Mouse (Mus musculus) intestine, postnatal 0 days (tissue): ENCODE data around the gene Grap2. TPM values are rescaled to one million over a fixed set of nuclear protein-coding genes. Genes with fewer than 3 reads are reported as not detected.

Source experiments
- ATAC-seq: fragments of 200-750 bp; cut with Nextera tagmentation; 2 replicates; pipeline ENCODE4 v1.8.0; 2017; ENCODE audit warnings: mild to moderate bottlenecking, moderate TSS enrichment, moderate library complexity
- H3K27ac ChIP-seq: fragments of 300-500 bp; sonication (generic); 2 replicates; pipeline ENCODE4 v1.5.1; 2014; ENCODE audit warnings: mild to moderate bottlenecking, low read depth, low read length, moderate library complexity
- H3K27me3 ChIP-seq: fragments of 300-500 bp; sonication (generic); replicated peaks from 2 replicates; pipeline ENCODE4 v1.6.1; 2014; ENCODE audit warnings: low read length, mixed read lengths; ENCODE audit not compliant: control insufficient read depth, insufficient read depth
- H3K36me3 ChIP-seq: fragments of 300-500 bp; sonication (generic); 2 replicates; pipeline ENCODE4 v1.6.1; 2014; ENCODE audit warnings: mild to moderate bottlenecking, moderate library complexity; ENCODE audit not compliant: control insufficient read depth, insufficient read depth
- H3K4me1 ChIP-seq: fragments of 300-500 bp; sonication (generic); replicated peaks from 2 replicates; pipeline ENCODE4 v1.6.1; 2014; ENCODE audit warnings: antibody characterized with exemption, low read length, mixed read lengths; ENCODE audit not compliant: control insufficient read depth, insufficient read depth
- H3K4me2 ChIP-seq: fragments of 300-500 bp; sonication (generic); replicated peaks from 2 replicates; pipeline ENCODE4 v1.6.1; 2014; ENCODE audit warnings: low read depth, mild to moderate bottlenecking, moderate library complexity
- H3K4me3 ChIP-seq: fragments of 300-500 bp; sonication (generic); 2 replicates; pipeline ENCODE4 v1.5.1; 2014; ENCODE audit warnings: low read depth, low read length
- H3K9ac ChIP-seq: fragments of 300-500 bp; sonication (generic); 2 replicates; pipeline ENCODE4 v1.6.1; 2014; ENCODE audit warnings: mild to moderate bottlenecking, low read depth, low read length
- H3K9me3 ChIP-seq: fragments of 300-500 bp; sonication (generic); 2 replicates; pipeline ENCODE4 v1.6.1; 2016; ENCODE audit warnings: mixed run types; ENCODE audit not compliant: control insufficient read depth
- CTCF ChIP-seq: sonication (generic); IDR thresholded peaks from 2 replicates; pipeline ENCODE4 v1.5.1; 2016; ENCODE audit warnings: low read depth, mild to moderate bottlenecking, control low read depth, antibody characterized with exemption, moderate library complexity
- WGBS: fragments of 180-500 bp; shearing (Covaris S2); extraction: QIAGEN DNeasy Blood & Tissue Kit; methylation state at CpG from one replicate; pipeline ENCODE4 v1.1.7; 2014; 5-methylcytosine and 5-hydroxymethylcytosine counted together
- polyA plus RNA-seq: library from polyadenylated mRNA; unstranded; fragments of >200 nt; fragmentation: Nextera tagmentation; extraction: Ambion mirVana; gene quantifications from 2 replicates; pipeline ENCODE4 v1.2.1, GENCODE M21; 2015

Grap2 gene
- polyA plus RNA-seq, 1 experiment from 2014 or later, result 0.27 TPM

DNA sequence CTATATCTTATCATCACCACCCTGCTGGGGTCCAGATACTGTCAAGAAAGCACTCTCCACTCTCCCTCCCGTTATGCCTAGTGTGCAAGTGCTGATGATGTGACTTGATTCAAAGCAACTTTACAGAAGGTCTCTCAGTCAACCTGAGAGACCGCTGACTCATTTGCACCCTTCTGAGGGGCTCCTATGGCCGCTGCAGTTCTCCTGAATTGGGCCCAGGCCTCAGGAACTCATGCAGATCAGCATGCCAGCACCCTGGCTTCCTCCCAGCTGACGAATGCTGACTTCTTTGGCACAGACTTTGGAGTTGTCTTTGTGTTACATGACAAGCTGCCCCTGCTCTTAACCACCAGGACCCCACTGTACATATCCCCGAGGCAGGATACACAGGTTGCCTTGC, 21.5 kb downstream of the Grap2 start:
- TF ChIP-seq CTCF, result no peak
- WGBS, result 61% methylated on average over 5 of the region's 5 CpGs
- H3K4me1 ChIP-seq, result no peaks in the 10 kb centered on the region
- no peaks in the 10 kb centered on the region for H3K36me3 ChIP-seq
- H3K9ac ChIP-seq, result no peak overlapping the region
- no peaks in the 10 kb centered on the region for H3K9me3 ChIP-seq
- no peak overlapping the region for H3K4me3 ChIP-seq
- no peak overlapping the region for H3K4me2 ChIP-seq
- no peak overlapping the region for H3K27ac ChIP-seq
- no peak for ATAC-seq
- no peaks in the 10 kb centered on the region for H3K27me3 ChIP-seq

DNA sequence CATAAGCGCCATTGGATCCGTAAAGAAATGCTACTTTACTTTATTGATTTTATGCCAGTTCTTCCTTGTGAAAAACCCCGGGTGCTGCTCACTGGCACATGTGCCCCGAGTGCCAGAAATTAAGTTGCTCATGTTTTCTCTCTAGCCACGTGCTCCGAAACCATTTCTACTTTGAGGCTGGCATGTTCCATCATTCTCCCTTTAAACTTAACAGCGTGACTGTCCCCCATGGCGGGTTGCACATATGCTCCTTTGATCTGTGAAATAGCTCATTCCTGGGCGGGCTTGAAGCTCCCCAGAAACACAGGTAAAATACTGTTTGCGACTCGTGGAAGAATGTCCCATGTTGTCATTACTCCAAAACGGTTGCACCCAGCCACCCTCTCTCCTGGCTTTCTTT, 26.4 kb downstream of the Grap2 start:
- Histone ChIP-seq H3K4me2 (no peak overlapping the region; the same call in 1 of the 2 replicates), H3K27ac (no peak overlapping the region), H3K4me3 (no peak overlapping the region), H3K4me1 (no peaks in the 10 kb centered on the region), H3K9me3 (no peaks in the 10 kb centered on the region), H3K36me3 (no peaks in the 10 kb centered on the region), H3K9ac (no peak overlapping the region), H3K27me3 (no peaks in the 10 kb centered on the region)
- TF ChIP-seq CTCF, result no peak
- 66% methylated on average over 12 of the region's 12 CpGs for WGBS
- no peak for ATAC-seq

DNA sequence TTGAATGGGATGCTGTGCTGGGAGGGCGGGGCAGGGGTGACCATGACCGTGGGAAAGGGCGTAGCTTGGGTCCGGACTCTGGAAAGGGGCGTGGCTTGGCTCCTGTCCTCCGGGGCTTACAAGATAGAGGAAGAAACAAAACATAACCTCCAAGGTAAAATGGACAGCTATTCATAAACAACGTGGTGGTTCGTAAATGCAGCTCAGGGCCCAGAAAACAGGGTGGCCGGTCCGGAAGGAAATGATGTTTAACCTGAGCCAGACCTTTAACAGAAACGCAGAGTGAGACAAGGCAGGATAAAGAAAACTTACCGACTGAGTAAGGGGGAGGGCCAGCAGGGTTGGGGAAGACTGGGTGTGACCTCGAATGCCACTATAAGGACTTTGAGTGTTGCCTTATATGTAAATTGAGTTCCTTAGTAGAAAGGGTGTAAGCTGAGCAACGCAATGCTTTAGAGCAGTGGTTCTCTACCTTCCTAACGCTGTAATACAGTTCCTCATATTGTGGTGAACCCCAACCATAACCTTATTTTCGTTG, 26.9 kb downstream of the Grap2 start:
- no peak overlapping the region for H3K9ac ChIP-seq
- H3K4me3 ChIP-seq, result no peak overlapping the region
- 27% methylated on average over 16 of the region's 16 CpGs for WGBS
- H3K9me3 ChIP-seq, result no peaks in the 10 kb centered on the region
- H3K36me3 ChIP-seq, result no peaks in the 10 kb centered on the region
- no peak overlapping the region for H3K27ac ChIP-seq
- H3K4me1 ChIP-seq, result no peaks in the 10 kb centered on the region
- no peak for TF ChIP-seq CTCF
- H3K4me2 ChIP-seq, result peak overlapping the region; percentile 47
- peak; percentile 49; the same call in 1 of the 2 replicates for ATAC-seq
- no peaks in the 10 kb centered on the region for H3K27me3 ChIP-seq

DNA sequence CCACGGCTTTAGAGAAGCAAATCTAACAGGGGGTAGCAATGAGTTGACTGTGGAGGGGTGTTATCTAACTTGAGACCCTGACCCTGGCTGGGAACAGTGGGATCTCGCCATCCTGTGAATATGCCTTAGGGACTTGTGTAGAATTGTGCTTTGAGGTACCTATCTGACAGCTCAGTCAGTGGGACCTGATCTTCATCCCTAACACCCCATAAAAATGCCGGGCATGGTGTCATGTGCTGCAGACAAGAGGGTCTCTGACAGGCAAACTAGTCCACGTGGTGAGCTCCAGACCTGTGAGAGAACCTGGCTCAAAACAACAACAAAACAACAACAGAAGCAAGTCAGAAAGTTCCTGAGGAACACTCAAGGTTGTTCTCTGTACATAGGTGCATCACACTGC, 27.4 kb downstream of the Grap2 start:
- no peak overlapping the region for H3K9ac ChIP-seq
- no peaks in the 10 kb centered on the region for H3K4me1 ChIP-seq
- no peak for ATAC-seq
- no peak overlapping the region for H3K27ac ChIP-seq
- 63% methylated on average over 4 of the region's 4 CpGs for WGBS
- H3K9me3 ChIP-seq, result no peaks in the 10 kb centered on the region
- no peak for TF ChIP-seq CTCF
- no peaks in the 10 kb centered on the region for H3K36me3 ChIP-seq
- no peaks in the 10 kb centered on the region for H3K27me3 ChIP-seq
- no peak overlapping the region for H3K4me2 ChIP-seq
- no peak overlapping the region for H3K4me3 ChIP-seq

DNA sequence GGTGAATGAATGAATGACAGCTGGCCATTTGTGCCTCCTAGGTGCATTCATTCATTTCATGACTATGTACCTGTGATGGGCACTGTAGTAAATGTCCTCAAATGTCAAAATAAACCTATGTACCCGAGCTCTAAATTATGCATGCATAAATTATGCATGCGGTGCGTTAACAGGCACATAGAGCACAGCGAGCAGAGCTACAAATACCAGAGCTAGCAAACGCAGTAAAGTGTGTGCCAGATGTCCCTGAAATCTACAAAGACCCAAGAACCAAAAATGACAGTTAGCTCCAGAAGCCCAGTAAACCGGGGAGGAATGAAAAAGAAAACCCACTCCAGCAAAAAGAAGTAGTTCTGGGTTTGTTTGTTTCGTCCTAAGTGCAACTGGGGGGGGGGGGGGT, 29.1 kb downstream of the Grap2 start:
- Histone ChIP-seq H3K4me1 (no peaks in the 10 kb centered on the region), H3K36me3 (no peaks in the 10 kb centered on the region), H3K4me2 (no peak overlapping the region), H3K9me3 (no peaks in the 10 kb centered on the region), H3K27me3 (no peaks in the 10 kb centered on the region), H3K4me3 (no peak overlapping the region), H3K9ac (no peak overlapping the region), H3K27ac (no peak overlapping the region)
- WGBS, result 66% methylated on average over 7 of the region's 7 CpGs
- TF ChIP-seq CTCF, result no peak
- no peak for ATAC-seq

DNA sequence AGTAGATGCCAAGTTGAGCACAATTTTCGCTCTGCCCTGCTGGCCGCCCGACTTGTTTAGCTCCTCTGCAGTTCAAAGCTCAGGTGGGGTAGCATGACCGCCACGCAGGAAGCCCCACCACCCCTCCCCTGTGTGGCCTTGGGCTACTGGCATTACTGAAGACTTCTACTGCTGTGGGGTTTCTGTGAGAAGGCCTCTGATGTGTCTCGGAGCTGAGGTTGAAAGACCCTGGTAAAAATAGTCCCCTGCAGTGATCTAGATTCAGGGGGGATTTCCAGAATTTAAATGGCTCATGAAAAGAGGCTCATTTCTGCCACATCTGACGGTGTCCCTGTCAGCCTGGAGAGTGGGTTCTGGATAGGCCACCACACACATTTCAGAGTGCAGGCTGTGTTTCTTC, 30.1 kb downstream of the Grap2 start:
- H3K9me3 ChIP-seq, result no peaks in the 10 kb centered on the region
- no peak overlapping the region for H3K4me3 ChIP-seq
- no peak overlapping the region for H3K4me2 ChIP-seq
- no peak for ATAC-seq
- WGBS, result 72% methylated on average over 7 of the region's 7 CpGs
- no peaks in the 10 kb centered on the region for H3K27me3 ChIP-seq
- no peaks in the 10 kb centered on the region for H3K36me3 ChIP-seq
- H3K4me1 ChIP-seq, result no peaks in the 10 kb centered on the region
- H3K9ac ChIP-seq, result no peak overlapping the region
- H3K27ac ChIP-seq, result no peak overlapping the region
- no peak for TF ChIP-seq CTCF

DNA sequence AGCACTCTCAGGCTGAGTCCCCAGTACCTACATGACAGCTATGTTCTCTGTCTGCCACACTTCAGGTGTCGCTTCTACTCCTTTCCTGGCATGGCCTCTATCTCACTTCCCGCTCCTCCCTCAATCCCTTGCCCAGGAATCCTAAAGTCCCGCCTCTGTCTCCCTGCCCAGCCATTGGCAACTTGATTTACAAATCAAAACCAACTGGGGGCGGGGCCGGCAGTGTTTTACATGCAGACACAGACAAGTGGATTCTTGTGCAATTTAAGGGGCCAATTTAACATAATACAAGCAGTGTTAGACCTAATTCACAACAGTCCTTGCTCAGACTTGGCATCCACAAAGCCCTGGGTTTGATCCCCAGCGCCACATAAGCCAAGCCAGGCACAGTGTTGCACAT, 31.6 kb downstream of the Grap2 start:
- Histone ChIP-seq H3K4me2 (no peak overlapping the region), H3K27ac (no peak overlapping the region), H3K9me3 (no peaks in the 10 kb centered on the region), H3K4me1 (no peaks in the 10 kb centered on the region), H3K27me3 (no peaks in the 10 kb centered on the region), H3K36me3 (no peaks in the 10 kb centered on the region), H3K9ac (no peak overlapping the region), H3K4me3 (no peak overlapping the region)
- WGBS, result 86% methylated on average over 6 of the region's 6 CpGs
- no peak for ATAC-seq
- TF ChIP-seq CTCF, result no peak
